Mouse (Mus musculus): ENCODE results near the gene Ugt1a10. TPM values are rescaled to one million over a fixed set of nuclear protein-coding genes. Genes with fewer than 3 reads are reported as not detected.

The Ugt1a10 gene
- not detected in 2 replicates for polyA plus RNA-seq (2021; fragmentation: Nextera tagmentation)
- long read RNA-seq, experiment 1: 0 reads
- long read RNA-seq, experiment 2: 0 reads

GRCm38 (mm10) chr1:88055088-88055487 is at the start of gene Ugt1a10:
Ugt1a10 (plus strand) TSS chr1:88055388.

GRCm38 (mm10) chr1:88008211-88008697 is 46.9 kb upstream of the Ugt1a10 start, which contains the start of gene Usp40:
Usp40 (minus strand) TSS chr1:88008551.

GRCm38 (mm10) chr1:88070495-88070894 is 15.3 kb downstream of the Ugt1a10 start, which contains the start of gene Ugt1a9:
Ugt1a9 (plus strand) TSS chr1:88070800.

GRCm38 (mm10) chr1:88087513-88087912 is 32.3 kb downstream of the Ugt1a10 start, which contains the start of gene Ugt1a8:
Ugt1a8 (plus strand) TSS chr1:88087813.

GRCm38 (mm10) chr1:88094941-88095492 is 39.8 kb downstream of the Ugt1a10 start, which contains the start of gene Ugt1a7c:
Ugt1a7c (plus strand) TSS chr1:88095062.

GRCm38 (mm10) chr1:88103019-88103418 is 47.8 kb downstream of the Ugt1a10 start, which contains the start of gene Ugt1a6b:
Ugt1a6b (plus strand) TSS chr1:88103252.

GRCm38 (mm10) chr1:88134457-88135011 is 79.3 kb downstream of the Ugt1a10 start, which contains the start of gene Ugt1a6a:
Ugt1a6a (plus strand) TSS chr1:88134809.

GRCm38 (mm10) chr1:88165711-88166110 is 110.5 kb downstream of the Ugt1a10 start, which contains the start of gene Ugt1a5:
Ugt1a5 (plus strand) TSS chr1:88166012.

GRCm38 (mm10) chr1:88200456-88200855 is 145.3 kb downstream of the Ugt1a10 start, which contains the start of gene Ugt1a2:
Ugt1a2 (plus strand) TSS chr1:88200601.

GRCm38 (mm10) chr1:88205294-88205922 is 150.2 kb downstream of the Ugt1a10 start, which contains the start of gene Dnajb3:
Dnajb3 (minus strand) TSS chr1:88205782.

GRCm38 (mm10) chr1:88211812-88212211 is 156.6 kb downstream of the Ugt1a10 start, which contains the start of gene Ugt1a1:
Ugt1a1 (plus strand) TSS chr1:88211959.

GRCm38 (mm10) chr1:88226670-88227379 is 171.6 kb downstream of the Ugt1a10 start, which contains the start of gene Mroh2a:
Mroh2a (plus strand) TSS chr1:88226986.

Other genes starting within 250 kb of the Ugt1a10 start
- 20.1 and 23.3 TPM in 2 replicates for gene Dgkd, start 202.1 kb upstream of the Ugt1a10 start, polyA plus RNA-seq (2021; fragmentation: Nextera tagmentation)
- 2.2 TPM in 2 replicates for gene Usp40, start 46.8 kb upstream of the Ugt1a10 start, polyA plus RNA-seq (2021; fragmentation: Nextera tagmentation)
- not detected in 2 replicates for gene Ugt1a9, start 15.4 kb downstream of the Ugt1a10 start, polyA plus RNA-seq (2021; fragmentation: Nextera tagmentation)
- not detected in 2 replicates for gene Ugt1a8, start 32.4 kb downstream of the Ugt1a10 start, polyA plus RNA-seq (2021; fragmentation: Nextera tagmentation)
- 0.77 and 1.0 TPM in 2 replicates for gene Ugt1a7c, start 39.7 kb downstream of the Ugt1a10 start, polyA plus RNA-seq (2021; fragmentation: Nextera tagmentation)
- not detected in 2 replicates for gene Ugt1a6b, start 47.9 kb downstream of the Ugt1a10 start, polyA plus RNA-seq (2021; fragmentation: Nextera tagmentation)
- gene Ugt1a6a, start 79.4 kb downstream of the Ugt1a10 start, polyA plus RNA-seq (2021; fragmentation: Nextera tagmentation): 2.2 and 3.1 TPM in 2 replicates
- not detected in 2 replicates for gene Ugt1a5, start 110.6 kb downstream of the Ugt1a10 start, polyA plus RNA-seq (2021; fragmentation: Nextera tagmentation)
- not detected in 2 replicates for gene Ugt1a2, start 145.2 kb downstream of the Ugt1a10 start, polyA plus RNA-seq (2021; fragmentation: Nextera tagmentation)
- 4.3 and 5.6 TPM in 2 replicates for gene Dnajb3, start 150.4 kb downstream of the Ugt1a10 start, polyA plus RNA-seq (2021; fragmentation: Nextera tagmentation)
- not detected in 2 replicates for gene Ugt1a1, start 156.6 kb downstream of the Ugt1a10 start, polyA plus RNA-seq (2021; fragmentation: Nextera tagmentation)
- 0.21 and 0.22 TPM in 2 replicates for gene Mroh2a, start 171.6 kb downstream of the Ugt1a10 start, polyA plus RNA-seq (2021; fragmentation: Nextera tagmentation)
- gene Hjurp, start 222.2 kb downstream of the Ugt1a10 start, polyA plus RNA-seq (2021; fragmentation: Nextera tagmentation): 8.2 and 10.4 TPM in 2 replicates
- not detected in 2 replicates for gene Trpm8, start 222.3 kb downstream of the Ugt1a10 start, polyA plus RNA-seq (2021; fragmentation: Nextera tagmentation)